Comparison of ENCODE assay signal across 18 mouse cellular contexts in genomic region chr9:99622966-99623365, GRCm38 (mm10). TPM values are rescaled to one million over a fixed set of nuclear protein-coding genes. Genes with fewer than 3 reads are reported as not detected.
"Had no signal": no experiment of that assay in that cellular context is flagged by ENCODE, and none has a peak within 500 bp of the region (broad histone marks: within the 10 kb centered on the region; RNA-seq: fewer than 3 reads in every experiment).

No protein-coding gene starts in this region.

- H3K4me1 ChIP-seq: limb, embryonic 12.5 days; liver, embryonic 13.5 days; midbrain, embryonic 10.5 days; neural tube, embryonic 15.5 days had no signal

- DNase-seq: kidney, adult 9 months; kidney, postnatal 10 days; kidney, postnatal 4 days; liver; liver, embryonic 13.5 days; liver, postnatal 0 days; midbrain, embryonic 14.5 days; right cerebral cortex, adult 18-20 months; right cerebral cortex, postnatal 25 days; thymus, adult 18-20 months; thymus, postnatal 14 days had no signal

- H3K9me3 ChIP-seq: limb, embryonic 12.5 days; liver, embryonic 13.5 days; midbrain, embryonic 10.5 days; neural tube, embryonic 15.5 days had no signal

- H3K27me3 ChIP-seq: limb, embryonic 12.5 days; liver, embryonic 13.5 days; neural tube, embryonic 15.5 days had no signal

- H3K36me3 ChIP-seq: limb, embryonic 12.5 days; liver, embryonic 13.5 days; midbrain, embryonic 10.5 days; neural tube, embryonic 15.5 days had no signal

- H3K27ac ChIP-seq: layer of hippocampus, adult 2 months; limb, embryonic 12.5 days; liver, embryonic 13.5 days; midbrain, embryonic 10.5 days; neural tube, embryonic 15.5 days had no signal

- H3K4me2 ChIP-seq: limb, embryonic 12.5 days; liver, embryonic 13.5 days; neural tube, embryonic 15.5 days had no signal

- ATAC-seq: intestine, postnatal 0 days; liver, postnatal 0 days had no signal

- H3K9ac ChIP-seq: limb, embryonic 12.5 days; liver, embryonic 13.5 days; liver, postnatal 0 days; neural tube, embryonic 15.5 days had no signal

- H3K4me3 ChIP-seq: layer of hippocampus, adult 2 months; limb, embryonic 12.5 days; liver, embryonic 13.5 days; midbrain, embryonic 10.5 days; myocyte; neural tube, embryonic 15.5 days had no signal

RNA-seq across cellular contexts. Expression of gene A4gnt, which starts 10.7 kb away (rescaled TPM):
- polyA plus RNA-seq: limb, embryonic 12.5 days; liver, embryonic 13.5 days; liver, postnatal 0 days; midbrain, embryonic 10.5 days; midbrain, embryonic 14.5 days; myocyte; neural tube, embryonic 11.5 days; neural tube, embryonic 15.5 days had no signal
